Mouse (Mus musculus) kidney, adult 2 months (tissue): ENCODE measurements at regions not wholly inside any gene's neighbourhood (a gene's known extent, or its start where the extent isn't known, plus 50 kb on each side); places are given as distances from the start of the nearest gene placed in this dataset.

ENCODE experiments used
- CTCF ChIP-seq: fragments of 200-500 bp; conservative IDR thresholded peaks from 2 replicates; pipeline ENCODE4 v1.5.1; 2011; ENCODE audit warnings: low read depth, mild to moderate bottlenecking, control low read depth, low read length, moderate library complexity, mixed read lengths; ENCODE audit not compliant: insufficient read depth, insufficient read length
- POLR2A ChIP-seq: fragments of 200-500 bp; IDR thresholded peaks from one replicate; pipeline ENCODE4 v1.6.1; 2011; ENCODE audit warnings: low read depth, low read length, control low read depth

DNA sequence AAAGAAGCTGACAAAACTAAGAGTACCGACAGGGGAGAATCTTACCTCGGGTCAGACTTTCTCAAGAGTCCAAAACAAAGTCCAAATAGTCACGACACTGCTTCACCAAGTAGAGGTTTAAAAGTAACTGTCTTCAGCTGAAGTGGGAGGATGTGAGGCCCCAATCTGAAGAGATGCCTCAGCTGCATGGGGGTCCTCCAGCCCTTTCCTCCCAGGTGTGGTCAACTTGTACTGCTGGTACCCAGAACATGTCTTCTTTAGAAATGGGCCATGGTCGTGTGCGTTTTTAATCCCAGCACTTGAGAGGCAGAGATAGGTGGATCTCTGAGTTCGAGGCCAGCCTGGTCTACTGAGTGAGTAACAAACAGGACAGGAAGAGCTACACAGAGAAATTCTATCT lies 247.6 kb downstream of the Cxcl12 start:
- TF ChIP-seq POLR2A (no peak), CTCF (no peak)
